Mouse (Mus musculus) myocyte (in vitro differentiated cells): ENCODE results near the gene Lrrc10.

Experiments
- CEBPB ChIP-seq: IDR thresholded peaks from 2 replicates; pipeline ENCODE4 v1.6.1; 2011; ENCODE audit warnings: mild to moderate bottlenecking, moderate library complexity; ENCODE audit not compliant: poor library complexity, insufficient read depth, severe bottlenecking
- E2F4 ChIP-seq: IDR thresholded peaks from one replicate; pipeline ENCODE4 v1.6.1; 2011; ENCODE audit warnings: mild to moderate bottlenecking, control low read depth, moderate library complexity; ENCODE audit not compliant: insufficient read depth
- MAX ChIP-seq: IDR thresholded peaks from one replicate; pipeline ENCODE4 v1.6.1; 2011; ENCODE audit warnings: low read depth, mild to moderate bottlenecking, control low read depth
- MYOD1 ChIP-seq, 3 experiments: IDR thresholded peaks; one replicate each; pipeline ENCODE4 v1.6.1; 2011; ENCODE audit warnings: control low read depth in 2 of 3, low read depth in 2 of 3, mild to moderate bottlenecking in 2 of 3, moderate library complexity in 1 of 3; ENCODE audit not compliant: insufficient read length in 2 of 3, control insufficient read depth in 1 of 3
- MYOG ChIP-seq, 3 experiments: IDR thresholded peaks; one replicate each; pipeline ENCODE4 v1.6.1; 2011; ENCODE audit warnings: control low read depth in 2 of 3, low read depth in 2 of 3, mild to moderate bottlenecking in 2 of 3; ENCODE audit not compliant: insufficient read length in 2 of 3, control insufficient read depth in 1 of 3, insufficient read depth in 1 of 3
- POLR2A ChIP-seq: IDR thresholded peaks from one replicate; pipeline ENCODE4 v1.6.1; 2011; ENCODE audit warnings: low read depth, mild to moderate bottlenecking, control low read depth, moderate library complexity; ENCODE audit not compliant: insufficient read length
- POLR2AphosphoS2 ChIP-seq: IDR thresholded peaks from one replicate; pipeline ENCODE4 v1.6.1; 2011; ENCODE audit warnings: low read depth, control low read depth; ENCODE audit not compliant: insufficient read length
- REST ChIP-seq: IDR thresholded peaks from one replicate; pipeline ENCODE4 v1.6.1; 2011; ENCODE audit warnings: mild to moderate bottlenecking, control low read depth, moderate library complexity; ENCODE audit not compliant: insufficient read depth, insufficient read length
- SRF ChIP-seq: IDR thresholded peaks from one replicate; pipeline ENCODE4 v1.6.1; 2011; ENCODE audit warnings: low read depth; ENCODE audit not compliant: control insufficient read depth, insufficient read length
- TCF12 ChIP-seq: IDR thresholded peaks from one replicate; pipeline ENCODE4 v1.6.1; 2011; ENCODE audit warnings: mild to moderate bottlenecking, control low read depth; ENCODE audit not compliant: poor library complexity, insufficient read depth, severe bottlenecking
- USF1 ChIP-seq: IDR thresholded peaks from one replicate; pipeline ENCODE4 v1.6.1; 2011; ENCODE audit warnings: low read depth, mild to moderate bottlenecking, control low read depth, moderate library complexity

DNA sequence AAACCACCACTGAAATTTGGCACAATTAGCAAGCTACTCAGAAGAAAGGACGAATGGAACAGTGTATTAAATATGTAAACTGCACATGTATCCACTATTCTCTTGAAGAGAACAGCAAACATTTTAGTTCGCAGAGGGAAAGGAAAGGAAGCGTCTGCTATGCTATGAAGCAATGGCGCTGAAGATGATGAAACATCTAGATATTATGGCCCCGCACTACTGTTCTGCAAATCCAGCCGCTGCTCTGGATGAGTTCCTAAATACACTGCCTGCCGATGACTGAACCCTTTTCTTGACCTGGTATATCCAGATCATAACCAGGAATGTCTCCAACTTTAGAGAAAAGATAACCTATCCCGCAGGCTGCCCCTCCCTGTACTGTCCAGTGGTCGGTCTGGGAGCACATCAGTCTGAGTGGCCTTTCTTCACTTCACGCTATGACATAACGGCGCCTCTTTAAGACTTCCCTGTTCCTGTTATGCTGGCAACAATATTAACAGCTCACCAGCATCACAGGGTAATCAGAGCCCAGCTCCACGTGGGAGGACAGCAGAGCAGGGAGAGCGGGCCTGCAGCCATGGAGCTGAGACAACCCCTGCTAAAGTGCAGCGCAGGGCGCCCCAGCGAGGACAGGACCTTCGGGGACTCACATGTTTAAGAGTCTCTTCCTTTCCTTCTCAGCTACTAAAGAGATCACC, 27.2 kb downstream of the Lrrc10 start:
- TF ChIP-seq USF1 = no peak
- TF ChIP-seq MYOG (IDR thresholded peaks at IDR 0.05; ENCODE audit: control insufficient read depth in 1 of 3, insufficient read depth in 1 of 3, insufficient read length in 2 of 3, low read depth in 2 of 3) = no peak
- TF ChIP-seq E2F4 = no peak
- no peak for TF ChIP-seq POLR2A
- no peak for TF ChIP-seq POLR2AphosphoS2
- TF ChIP-seq MAX = no peak
- TF ChIP-seq MYOD1 (IDR thresholded peaks at IDR 0.05; ENCODE audit: control insufficient read depth in 1 of 3, insufficient read length in 2 of 3, low read depth in 2 of 3) = no peak
- no peak for TF ChIP-seq CEBPB
- TF ChIP-seq SRF = no peak
- TF ChIP-seq TCF12 = no peak
- no peak for TF ChIP-seq REST
